Mouse (Mus musculus): Measurements from ENCODE around the gene Olfr193. TPM values are rescaled to one million over a fixed set of nuclear protein-coding genes. Genes with fewer than 3 reads are reported as not detected.
"Not testable (repeated sequence)": the region's sequence is repeated elsewhere in the genome, so short reads cannot be mapped to it uniquely, and the experiment has no call there.

The Olfr193 gene
- not detected for total RNA-seq (2021)
- long read RNA-seq, experiment 1, result 0 reads
- long read RNA-seq, experiment 2, result 0 reads

DNA sequence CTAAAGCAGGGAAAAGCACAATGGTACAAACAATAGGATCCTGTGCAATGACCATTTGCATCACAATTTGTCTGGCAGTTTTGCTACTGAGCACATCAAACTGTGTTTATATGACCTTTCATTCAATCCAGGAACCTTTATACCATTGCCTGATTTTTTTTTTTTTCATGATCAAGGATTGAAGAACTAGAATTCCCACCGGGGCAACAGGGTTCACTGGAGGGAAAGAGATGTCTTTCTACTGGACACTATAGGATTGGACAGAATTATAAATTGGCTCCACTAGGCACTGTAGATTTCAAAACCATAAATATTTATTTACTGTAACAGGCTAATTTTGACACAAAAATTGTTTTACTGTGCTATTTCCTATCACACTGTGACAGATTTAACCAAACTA lies at the start of gene Olfr193:
Olfr193 (minus strand) TSS at position 101 of the 400 bp plus-strand sequence.
- intact Hi-C loops (cut with DNase I; ENCODE audit: low total_unique reads), result no loop called here
- no peak for DNase-seq

DNA sequence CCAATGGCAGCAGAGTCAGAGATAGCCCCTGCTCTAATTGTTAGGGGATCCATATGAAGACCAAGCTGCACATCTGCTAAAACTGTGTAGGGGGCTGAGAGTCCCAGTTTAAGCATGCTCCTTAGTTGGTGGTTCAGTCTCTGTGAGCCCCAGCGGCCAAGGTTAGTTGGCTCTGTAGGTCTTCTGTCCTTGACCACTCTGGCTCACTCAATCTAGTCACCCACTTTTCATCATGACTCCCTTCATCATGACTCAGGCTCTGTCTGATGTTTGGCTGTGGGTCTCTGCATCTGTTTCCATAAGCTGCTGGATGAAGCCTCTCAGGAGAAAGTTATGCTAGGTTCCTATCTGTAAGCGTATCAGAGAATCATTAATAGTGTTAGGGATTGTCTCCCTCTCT lies 40.3 kb upstream of the Olfr193 start:
- intact Hi-C loops (cut with DNase I; ENCODE audit: low total_unique reads), result no loop called here

DNA sequence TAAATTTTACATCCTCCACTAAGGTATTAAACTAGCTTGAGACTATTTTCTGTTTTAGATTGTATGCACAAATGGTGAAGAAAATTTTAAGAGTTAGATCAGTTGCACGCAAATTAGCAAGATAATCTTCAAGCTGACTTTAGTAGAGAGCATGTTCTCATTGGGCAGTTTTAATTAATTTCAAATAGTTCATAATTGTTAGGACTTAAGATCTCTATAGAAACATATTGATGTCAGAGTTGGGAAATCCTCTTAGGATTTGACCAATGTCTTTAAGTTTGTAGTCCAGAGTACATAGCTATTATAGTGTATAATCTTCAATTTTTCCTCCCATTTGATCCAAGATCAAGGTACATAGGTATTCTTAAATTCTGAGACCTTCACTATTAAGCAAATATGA lies 35.1 kb upstream of the Olfr193 start, which contains the start of gene Olfr195:
Olfr195 (plus strand) TSS at position 301 of the 400 bp plus-strand sequence.
- DNase-seq, result no peak
- intact Hi-C loops (cut with DNase I; ENCODE audit: low total_unique reads), result no loop called here

More for the DNA sequence above, 40.3 kb upstream of the Olfr193 start:
- no peak for DNase-seq

DNA sequence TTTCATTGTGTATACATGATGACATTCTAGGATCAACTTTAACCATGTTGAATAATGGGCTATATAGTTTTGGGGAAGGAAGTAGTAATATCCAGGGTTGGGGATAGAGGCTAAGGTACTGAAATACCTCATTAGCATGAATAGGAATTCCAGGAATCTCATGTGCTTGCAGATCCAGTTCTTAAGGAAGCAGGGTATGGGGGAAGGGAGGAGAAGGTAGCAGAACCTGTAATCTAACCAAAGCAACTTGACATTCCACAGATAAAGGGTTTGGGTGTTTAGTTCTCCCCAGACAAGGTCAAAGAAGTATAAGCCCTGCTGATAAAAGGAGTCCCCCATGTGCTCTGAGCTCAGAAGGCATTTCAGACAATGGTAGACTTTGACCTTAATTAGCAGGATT lies 29.4 kb upstream of the Olfr193 start:
- DNase-seq, result no peak
- intact Hi-C loops (cut with DNase I; ENCODE audit: low total_unique reads), result no loop called here

DNA sequence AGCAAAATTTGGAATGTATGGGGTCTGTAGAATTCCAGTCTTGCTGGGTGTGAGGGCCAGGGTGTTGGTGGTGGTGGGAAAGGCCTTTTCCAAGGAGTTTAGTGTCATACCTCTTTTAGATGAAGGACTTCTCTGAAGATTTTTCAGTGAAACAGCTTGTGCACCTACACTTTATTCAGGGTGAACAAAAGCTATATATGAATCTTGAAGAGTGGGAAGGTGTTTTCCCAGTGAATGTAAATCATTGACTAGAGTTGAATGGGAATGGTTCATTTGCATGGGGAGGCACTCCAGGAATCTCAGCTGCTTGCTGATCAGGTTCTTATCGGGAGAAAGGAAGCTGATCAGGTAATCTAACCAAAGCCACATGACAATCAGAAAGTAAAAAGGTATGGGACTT lies 19.1 kb upstream of the Olfr193 start:
- intact Hi-C loops (cut with DNase I; ENCODE audit: low total_unique reads), result no loop called here
- DNase-seq, result no peak

DNA sequence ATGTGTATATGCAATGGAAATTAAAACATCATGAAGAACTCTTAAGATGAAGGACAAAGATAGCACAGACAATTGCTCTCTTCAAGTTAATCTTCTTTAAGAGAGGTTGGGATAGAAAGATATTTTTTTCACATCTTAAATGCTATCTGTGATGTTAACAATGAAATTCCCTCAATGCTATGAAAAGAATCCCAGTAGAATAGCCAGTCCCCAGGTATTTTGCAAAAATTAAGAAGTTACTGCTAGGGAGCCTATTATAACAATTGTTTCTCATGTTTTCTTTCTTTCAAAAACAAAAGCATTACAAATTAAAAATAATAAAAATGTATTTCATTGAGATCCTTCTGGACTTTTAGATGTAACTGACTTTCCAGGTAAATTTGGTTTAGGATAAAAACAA lies 9.3 kb upstream of the Olfr193 start, which contains the start of gene Olfr194:
Olfr194 (minus strand) TSS at position 101 of the 400 bp plus-strand sequence.
- DNase-seq, result no peak
- intact Hi-C loops (cut with DNase I; ENCODE audit: low total_unique reads), result no loop called here

DNA sequence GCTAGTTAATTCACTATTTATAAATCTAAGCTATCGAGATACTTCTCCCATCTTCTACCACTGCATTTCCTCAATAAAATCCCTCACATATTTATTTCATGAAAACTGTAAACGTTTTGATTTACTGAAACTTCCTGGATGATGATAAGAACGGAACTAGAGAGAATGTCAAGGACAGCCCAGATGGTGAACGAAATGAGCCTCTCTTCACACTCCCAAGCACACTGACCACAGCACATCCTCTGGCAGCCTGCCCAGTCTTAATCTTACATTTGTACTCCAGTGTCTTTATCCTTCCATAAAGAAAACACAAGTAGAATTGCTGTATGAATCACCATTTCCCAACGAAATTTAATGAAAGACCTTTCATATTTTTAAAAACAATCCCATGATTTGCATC lies 3.2 kb downstream of the Olfr193 start:
- intact Hi-C loops (cut with DNase I; ENCODE audit: low total_unique reads), result not testable (repeated sequence)

DNA sequence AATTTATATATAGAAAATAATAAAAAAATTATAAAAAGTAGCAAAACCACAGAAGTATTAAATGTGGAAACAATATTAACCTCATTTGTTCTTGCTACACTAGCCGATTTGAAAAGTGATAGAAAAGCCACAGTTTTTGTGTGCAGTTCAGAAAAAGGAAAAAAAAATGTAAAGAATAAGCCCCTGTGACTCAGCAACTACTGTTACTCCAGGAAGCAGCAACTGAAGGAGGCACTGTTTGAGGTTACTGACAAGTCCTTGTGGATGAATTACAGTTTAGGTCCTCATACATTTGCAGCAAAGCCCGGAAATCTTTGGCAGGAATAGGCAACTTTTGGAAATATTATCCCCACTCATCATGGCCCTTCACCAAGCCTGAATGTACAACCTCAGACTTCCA lies 6.4 kb downstream of the Olfr193 start:
- no peak for DNase-seq
- intact Hi-C loops (cut with DNase I; ENCODE audit: low total_unique reads), result no loop called here

More for the DNA sequence above, 3.2 kb downstream of the Olfr193 start:
- not testable (repeated sequence) for DNase-seq

DNA sequence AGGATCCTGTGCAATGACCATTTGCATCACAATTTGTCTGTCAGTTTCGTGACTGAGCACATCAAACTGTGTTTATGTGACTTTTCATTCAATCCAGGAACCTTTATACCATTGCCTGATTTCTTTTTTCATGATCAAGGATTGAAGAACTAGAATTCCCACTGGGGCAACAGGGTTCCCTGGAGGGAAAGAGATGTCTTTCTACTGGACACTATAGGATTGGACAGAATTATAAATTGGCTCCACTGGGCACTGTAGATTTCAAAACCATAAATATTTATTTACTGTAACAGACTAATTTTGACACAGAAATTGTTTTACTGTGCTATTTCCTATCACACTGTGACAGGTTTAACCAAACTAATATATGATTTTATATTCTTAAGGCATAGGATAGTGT lies 22.0 kb downstream of the Olfr193 start, which contains the start of gene Olfr191:
Olfr191 (minus strand) TSS at position 101 of the 400 bp plus-strand sequence.
- intact Hi-C loops (cut with DNase I; ENCODE audit: low total_unique reads); DNase-seq: not testable (repeated sequence)

DNA sequence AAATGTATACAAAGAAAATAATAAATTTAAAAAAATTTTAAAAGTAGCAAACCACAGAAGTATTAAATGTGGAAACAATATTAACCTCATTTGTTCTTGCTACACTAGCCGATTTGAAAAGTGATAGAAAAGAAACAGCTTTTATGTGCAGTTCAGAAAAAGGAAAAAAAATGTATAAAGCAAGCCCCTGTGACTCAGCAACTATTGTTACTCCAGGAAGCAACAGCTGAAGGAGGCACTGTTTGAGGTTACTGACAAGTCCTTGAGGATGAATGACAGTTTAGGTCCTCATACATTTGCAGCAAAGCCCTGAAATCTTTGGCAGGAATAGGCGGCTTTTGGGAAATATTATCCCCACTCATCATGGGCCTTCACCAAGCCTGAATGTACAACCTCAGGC lies 30.6 kb downstream of the Olfr193 start:
- DNase-seq; intact Hi-C loops (cut with DNase I; ENCODE audit: low total_unique reads): not testable (repeated sequence)

DNA sequence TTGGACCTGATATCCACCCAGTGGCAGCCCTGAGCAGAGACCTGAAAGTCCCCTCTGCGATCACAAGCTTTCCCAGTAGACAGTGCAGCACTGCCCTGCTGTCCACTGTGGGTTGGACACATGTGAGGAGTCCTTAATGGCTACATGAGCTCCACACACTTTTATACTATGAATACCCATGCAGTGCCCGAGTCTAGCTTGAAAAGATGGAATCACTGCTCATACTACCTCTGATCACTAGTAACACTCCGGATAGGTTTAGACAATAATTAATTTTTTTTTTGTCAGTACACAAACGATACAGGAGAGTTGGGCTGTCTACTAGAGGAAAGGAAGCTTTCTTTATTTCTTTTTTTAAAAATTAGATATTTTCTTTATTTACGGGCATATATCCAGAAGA lies 33.8 kb downstream of the Olfr193 start, which contains the start of gene Olfr190:
Olfr190 (minus strand) TSS at position 101 of the 400 bp plus-strand sequence.
- intact Hi-C loops (cut with DNase I; ENCODE audit: low total_unique reads), result no loop called here
- DNase-seq, result no peak

DNA sequence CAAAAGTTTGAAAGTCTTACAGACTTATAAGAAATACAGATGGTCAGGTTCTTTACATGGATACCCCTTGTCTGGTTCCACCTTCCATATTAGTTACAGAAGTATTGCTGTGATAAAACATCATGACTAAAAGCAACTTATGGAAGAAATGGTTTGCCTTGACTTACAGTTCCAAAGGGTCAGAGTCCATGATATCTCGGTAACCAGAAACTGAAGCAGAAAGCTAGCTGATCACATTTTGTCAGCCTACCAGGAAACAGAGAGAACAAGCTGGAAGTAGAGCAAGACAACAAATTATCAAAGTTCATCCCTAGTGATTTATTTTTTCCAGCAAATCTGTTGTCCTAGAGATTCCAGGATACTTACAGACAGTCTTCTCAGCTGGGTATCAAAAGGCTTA lies 38.2 kb downstream of the Olfr193 start:
- DNase-seq, result no peak
- intact Hi-C loops (cut with DNase I; ENCODE audit: low total_unique reads), result no loop called here

DNA sequence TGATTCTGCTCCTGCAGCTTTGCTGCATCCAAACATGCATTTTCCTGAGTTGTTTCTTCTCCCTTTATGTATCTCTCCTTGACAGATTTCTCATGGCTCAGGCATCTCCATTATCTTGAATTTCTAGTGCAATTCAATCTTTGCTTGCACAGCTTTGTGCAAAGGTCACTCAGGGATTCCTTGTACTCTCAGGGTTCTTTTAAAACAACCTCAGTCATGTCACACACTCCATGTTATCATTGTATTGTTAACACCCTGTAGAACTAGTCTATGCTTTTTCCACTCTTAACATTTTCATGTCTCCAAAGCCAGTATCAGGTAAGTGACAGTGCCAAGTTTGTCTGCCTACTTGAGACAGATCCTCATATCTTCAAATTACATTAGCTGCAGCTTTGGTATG lies 39.9 kb downstream of the Olfr193 start:
- no peak for DNase-seq
- intact Hi-C loops (cut with DNase I; ENCODE audit: low total_unique reads), result no loop called here

DNA sequence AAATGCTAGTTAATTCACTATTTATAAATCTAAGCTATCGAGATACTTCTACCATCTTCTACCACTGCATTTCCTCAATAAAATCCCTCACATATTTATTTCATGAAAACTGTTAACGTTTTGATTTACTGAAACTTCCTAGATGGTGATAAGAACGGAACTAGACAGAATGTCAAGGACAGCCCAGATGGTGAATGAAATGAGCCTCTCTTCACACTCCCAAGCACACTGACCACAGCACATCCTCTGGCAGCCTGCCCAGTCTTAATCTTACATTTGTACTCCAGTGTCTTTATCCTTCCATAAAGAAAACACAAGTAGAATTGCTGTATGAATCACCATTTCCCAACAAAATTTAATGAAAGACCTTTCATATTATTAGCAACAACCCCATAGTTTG lies 49.3 kb downstream of the Olfr193 start:
- intact Hi-C loops (cut with DNase I; ENCODE audit: low total_unique reads), result not testable (repeated sequence)

More for the DNA sequence above, 49.3 kb downstream of the Olfr193 start:
- not testable (repeated sequence) for DNase-seq

Other genes starting within 250 kb of the Olfr193 start
- gene Olfr177, start 237.1 kb downstream of the Olfr193 start, total RNA-seq (2021), result not detected
- gene Olfr178, start 219.8 kb downstream of the Olfr193 start, total RNA-seq (2021), result not detected
- not detected for gene Olfr181, start 183.1 kb downstream of the Olfr193 start, total RNA-seq (2021)
- not detected for gene Olfr180, start 182.5 kb downstream of the Olfr193 start, total RNA-seq (2021)
- not detected for gene Olfr183, start 116.5 kb downstream of the Olfr193 start, total RNA-seq (2021)
- not detected for gene Olfr186, start 81.6 kb downstream of the Olfr193 start, total RNA-seq (2021)
- gene Olfr187, start 72.1 kb downstream of the Olfr193 start, total RNA-seq (2021), result not detected
- not detected for gene Olfr190, start 33.9 kb downstream of the Olfr193 start, total RNA-seq (2021)
- gene Olfr191, start 22.1 kb downstream of the Olfr193 start, total RNA-seq (2021), result not detected
- not detected for gene Olfr194, start 9.2 kb upstream of the Olfr193 start, total RNA-seq (2021)
- not detected for gene Olfr195, start 35.2 kb upstream of the Olfr193 start, total RNA-seq (2021)
- gene Olfr196, start 58.6 kb upstream of the Olfr193 start, total RNA-seq (2021), result not detected
- not detected for gene Olfr198, start 91.7 kb upstream of the Olfr193 start, total RNA-seq (2021)
- gene Olfr199, start 107.9 kb upstream of the Olfr193 start, total RNA-seq (2021), result not detected
- gene Olfr201, start 160.8 kb upstream of the Olfr193 start, total RNA-seq (2021), result not detected
- not detected for gene Olfr202, start 174.9 kb upstream of the Olfr193 start, total RNA-seq (2021)
- gene Olfr203, start 187.0 kb upstream of the Olfr193 start, total RNA-seq (2021), result not detected
- gene Olfr204, start 206.4 kb upstream of the Olfr193 start, total RNA-seq (2021), result not detected
- gene Olfr205, start 219.3 kb upstream of the Olfr193 start, total RNA-seq (2021), result not detected
- not detected for gene Olfr206, start 237.4 kb upstream of the Olfr193 start, total RNA-seq (2021)